Mouse (Mus musculus): Measurements from ENCODE around the gene Abcg4.

Gene Abcg4

DNA sequence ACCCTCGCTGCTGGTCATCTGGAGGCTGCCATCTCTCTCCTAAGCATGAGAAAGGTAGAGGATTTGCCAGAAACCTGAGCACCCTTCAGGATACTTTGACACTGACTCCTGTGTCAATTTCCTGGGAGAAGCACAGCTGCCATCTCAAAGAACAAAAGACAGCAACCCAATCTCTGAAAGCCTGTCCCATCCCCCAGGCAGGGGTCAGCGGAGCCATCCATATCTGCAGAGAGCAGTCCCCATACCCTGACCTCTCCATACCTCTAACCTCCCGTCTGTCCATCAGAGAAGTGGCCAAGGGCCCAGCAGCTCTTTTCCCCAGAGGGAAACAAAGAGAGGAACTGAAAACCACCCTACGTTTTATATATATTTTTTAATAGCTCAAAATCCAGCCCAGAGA lies 51.8 kb downstream of the Abcg4 start:
- no peak for DNase-seq

DNA sequence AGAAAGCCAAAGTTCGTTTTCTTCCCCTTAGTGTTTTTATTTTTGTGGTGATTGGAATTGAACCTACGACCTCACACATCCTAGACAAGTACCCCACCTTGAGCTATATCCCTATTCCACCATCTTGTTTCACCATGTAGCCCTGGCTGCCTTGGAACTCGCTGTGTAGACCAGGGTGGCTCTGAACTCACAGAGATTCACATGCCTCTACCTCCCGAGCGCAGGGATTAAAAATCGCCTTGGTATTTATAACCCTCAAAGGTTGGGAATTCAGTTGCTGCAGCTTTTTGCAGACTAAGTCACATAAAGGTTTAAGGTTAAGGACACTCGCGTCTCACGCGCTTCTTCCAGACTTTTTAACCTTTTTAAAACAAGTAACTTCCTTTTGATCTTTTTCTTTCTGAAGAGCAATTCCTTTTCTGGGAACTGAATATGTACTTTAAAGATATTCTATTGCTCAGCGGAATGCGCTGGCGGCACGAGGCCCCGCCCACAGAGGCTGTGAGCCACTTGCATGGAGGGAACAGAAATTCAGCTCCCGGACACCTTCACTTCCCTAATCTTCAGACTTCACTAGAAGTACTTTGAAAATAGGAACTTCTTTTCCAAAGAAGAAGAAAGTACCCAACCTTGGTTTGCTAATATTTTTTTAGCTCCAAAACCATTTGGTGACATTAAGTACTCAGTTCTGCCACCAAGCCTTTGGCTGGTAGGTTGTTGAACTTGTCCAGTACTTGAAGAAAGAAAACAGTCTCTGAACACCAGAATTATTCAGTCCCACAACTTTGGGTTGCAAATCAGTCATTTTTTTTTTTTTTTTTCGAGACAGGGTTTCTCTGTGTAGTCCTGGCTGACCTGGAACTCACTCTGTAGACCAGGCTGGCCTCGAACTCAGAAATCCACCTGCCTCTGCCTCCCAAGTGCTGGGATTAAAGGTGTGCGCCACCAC lies 53.7 kb downstream of the Abcg4 start:
- DNase-seq = peak; percentile 47

DNA sequence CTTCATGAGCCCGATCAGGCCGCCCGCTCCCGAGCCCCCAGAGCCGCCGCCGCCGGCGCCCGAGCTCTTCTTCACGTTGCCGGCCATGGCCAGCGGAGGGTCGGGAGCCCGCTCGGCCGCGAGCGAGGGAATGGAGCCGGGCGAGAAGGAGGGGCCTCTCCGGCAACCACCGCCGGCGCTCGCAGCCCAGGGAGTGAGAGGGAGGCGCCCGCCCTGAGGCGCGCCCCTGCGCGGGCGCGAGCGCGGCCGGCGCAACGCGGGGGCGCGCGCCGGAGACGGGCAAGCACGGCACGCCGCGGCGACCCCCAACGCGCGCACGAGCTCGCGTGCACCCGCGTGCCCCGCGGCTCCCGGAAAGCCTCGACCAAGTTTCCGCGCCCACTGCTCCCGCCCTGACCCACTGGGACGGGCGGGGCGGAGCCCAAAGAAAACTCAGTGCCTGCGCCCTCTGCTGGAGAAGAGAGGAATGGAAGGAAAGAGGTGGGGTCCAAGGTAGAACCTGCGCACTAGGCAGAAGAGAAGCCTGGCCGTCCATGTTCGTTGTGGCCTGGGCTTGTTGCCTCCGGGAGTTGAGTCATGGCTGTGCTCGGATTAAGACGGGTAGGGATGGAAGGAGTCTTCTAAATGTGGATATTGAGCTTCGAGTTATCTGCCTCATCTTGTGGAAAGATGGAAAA lies 54.5 kb downstream of the Abcg4 start, which contains the start of gene Cbl:
Cbl (minus strand) TSS at position 248 of the 677 bp plus-strand sequence.
- peak; percentile 99 for DNase-seq

DNA sequence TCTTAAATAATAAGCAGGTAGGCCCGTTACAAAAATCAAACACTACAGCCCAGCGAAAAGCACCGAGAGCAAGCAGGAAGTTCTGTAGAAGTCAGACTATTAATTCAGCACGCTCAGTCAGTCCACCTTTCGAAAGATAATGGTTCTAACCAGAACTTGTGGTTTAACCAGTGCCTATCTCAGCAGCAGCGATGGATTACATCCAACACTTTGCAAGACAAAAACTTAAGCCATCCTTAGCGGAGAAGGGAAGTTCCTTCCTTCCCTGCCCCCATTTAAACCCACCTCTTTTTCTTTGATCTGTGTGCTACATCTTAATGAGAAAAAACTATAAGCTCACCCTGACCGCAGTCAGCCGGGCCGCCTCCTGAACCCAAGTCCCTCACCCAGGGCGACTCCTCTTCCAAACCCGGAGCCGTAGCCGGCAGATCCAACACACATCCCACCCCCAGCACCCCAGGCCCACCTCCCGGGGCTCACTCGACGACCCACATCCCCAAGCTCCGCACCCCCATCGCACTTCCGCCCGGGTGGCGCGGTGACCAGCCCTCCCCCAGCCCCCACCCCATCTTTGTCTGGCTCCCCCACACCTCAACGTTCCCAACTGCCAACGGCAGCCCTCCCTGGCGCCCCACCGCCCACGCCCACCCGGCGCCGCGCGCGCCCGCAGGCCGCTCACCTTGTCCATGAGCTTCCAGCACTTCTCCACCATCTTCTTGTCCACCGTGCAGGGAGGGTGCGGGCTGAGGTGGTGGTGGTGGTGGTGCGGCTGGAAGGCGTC lies 55.2 kb downstream of the Abcg4 start:
- no peak for DNase-seq

DNA sequence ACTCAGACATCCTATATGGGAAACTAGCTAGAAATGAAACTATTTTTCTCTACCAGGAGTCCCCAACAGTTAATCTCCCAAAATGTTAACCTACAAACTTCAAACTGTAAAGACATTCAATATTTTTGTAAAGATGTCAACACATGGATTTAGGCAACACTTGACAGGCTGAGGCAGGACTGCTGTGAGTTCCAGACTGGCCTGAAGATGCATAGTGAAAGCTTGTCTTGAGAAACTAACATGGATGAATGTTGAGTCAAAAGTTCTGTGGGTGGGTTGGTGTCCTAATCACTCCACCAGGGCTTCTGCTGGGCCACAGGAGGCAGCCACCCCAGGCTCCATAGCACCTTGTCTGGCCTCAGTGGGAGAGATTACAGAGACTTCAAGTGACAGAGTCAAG lies 56.8 kb downstream of the Abcg4 start:
- no peak for DNase-seq

DNA sequence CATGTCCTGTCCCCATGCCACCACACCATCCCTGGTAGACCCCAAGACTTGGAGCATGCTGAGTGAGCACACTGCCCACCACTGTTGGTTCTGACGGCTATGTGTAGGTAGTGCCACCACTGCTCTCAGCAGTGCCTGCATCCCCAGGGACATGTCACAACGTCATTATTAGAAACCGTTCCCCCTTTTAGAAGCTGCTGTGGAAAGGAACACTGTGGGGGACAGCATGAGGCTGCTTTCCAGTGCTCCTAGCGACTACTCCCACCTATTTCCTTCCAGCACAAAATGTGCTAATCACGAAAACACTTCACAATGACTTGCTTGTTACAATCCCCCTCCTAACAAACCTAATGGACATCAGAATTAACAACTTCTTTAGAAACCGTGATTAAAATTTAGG lies 62.4 kb downstream of the Abcg4 start:
- DNase-seq = no peak
